Mouse (Mus musculus) heart, embryonic 16.5 days (tissue): ENCODE measurements around the gene Adamts17. TPM values are rescaled to one million over a fixed set of nuclear protein-coding genes. Genes with fewer than 3 reads are reported as not detected.

Experiments
- ATAC-seq: fragments of 200-750 bp; cut with Nextera tagmentation; replicated peaks from 2 replicates; pipeline ENCODE4 v1.8.0; 2017; ENCODE audit warnings: moderate number of reproducible peaks; ENCODE audit not compliant: insufficient read depth, low FRiP score; ENCODE audit errors: extremely low read depth
- H3K27ac ChIP-seq: fragments of 300-500 bp; sonication (generic); 2 replicates; pipeline ENCODE4 v1.5.1; 2014; ENCODE audit warnings: mild to moderate bottlenecking, low read length, control low read depth, moderate library complexity
- H3K27me3 ChIP-seq: fragments of 300-500 bp; sonication (generic); 2 replicates; pipeline ENCODE4 v1.6.1; 2014; ENCODE audit warnings: low read length, mixed read lengths; ENCODE audit not compliant: control insufficient read depth, insufficient read depth
- H3K36me3 ChIP-seq: fragments of 300-500 bp; sonication (generic); 2 replicates; pipeline ENCODE4 v1.6.1; 2014; ENCODE audit not compliant: control insufficient read depth, insufficient read depth
- H3K4me1 ChIP-seq: fragments of 300-500 bp; sonication (generic); 2 replicates; pipeline ENCODE4 v1.6.1; 2014; ENCODE audit warnings: low read length, mixed read lengths; ENCODE audit not compliant: control insufficient read depth, insufficient read depth
- H3K4me2 ChIP-seq: fragments of 300-500 bp; sonication (generic); 2 replicates; pipeline ENCODE4 v1.6.1; 2014; ENCODE audit warnings: low read depth, mild to moderate bottlenecking, control low read depth, low read length
- H3K4me3 ChIP-seq: fragments of 300-500 bp; sonication (generic); 2 replicates; pipeline ENCODE4 v1.5.1; 2014; ENCODE audit warnings: mild to moderate bottlenecking, control low read depth, low read length
- H3K9ac ChIP-seq: fragments of 300-500 bp; sonication (generic); 2 replicates; pipeline ENCODE4 v1.6.1; 2014; ENCODE audit warnings: low read length, control low read depth
- H3K9me3 ChIP-seq: fragments of 300-500 bp; sonication (generic); replicated peaks from 2 replicates; pipeline ENCODE4 v1.6.1; 2016; ENCODE audit warnings: low read length; ENCODE audit not compliant: control insufficient read depth
- WGBS: fragments of 180-500 bp; shearing (Covaris S2); extraction: QIAGEN DNeasy Blood & Tissue Kit; methylation state at CpG from one replicate; pipeline ENCODE4 v1.1.7; 2014; 5-methylcytosine and 5-hydroxymethylcytosine counted together
- polyA plus RNA-seq: library from polyadenylated mRNA; unstranded; fragments of >200 nt; fragmentation: Nextera tagmentation; extraction: Ambion mirVana; gene quantifications from 2 replicates; pipeline ENCODE4 v1.2.1, GENCODE M21; 2015

Adamts17 gene
- polyA plus RNA-seq, 1 experiment from 2014 or later = 4.7 TPM

DNA sequence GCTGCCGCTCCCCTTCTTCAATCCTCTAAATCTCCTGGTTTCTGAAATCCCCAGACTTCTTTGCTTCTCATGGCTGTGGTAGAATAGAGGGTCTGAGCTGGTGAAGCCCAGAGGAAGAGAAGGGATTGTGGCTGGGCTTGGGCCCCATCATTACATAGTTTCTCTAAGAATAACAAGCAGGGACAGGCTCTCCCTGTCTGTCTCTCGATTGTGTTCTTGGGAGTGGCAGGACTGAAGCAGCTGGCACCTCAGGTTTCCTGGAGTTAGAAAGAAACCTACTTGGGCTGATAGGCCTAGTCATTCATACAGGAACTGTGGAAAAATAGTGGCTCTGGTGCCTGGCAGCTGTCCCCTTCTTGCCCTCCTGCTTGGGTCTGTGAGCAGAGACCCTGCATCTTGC, 51.9 kb downstream of the Adamts17 start:
- Histone ChIP-seq H3K27me3 (no peaks in the 10 kb centered on the region), H3K4me3 (no peak overlapping the region), H3K4me2 (no peak overlapping the region), H3K36me3 (peaks cover 2% of the 10 kb centered on the region; the same call in 1 of the 2 replicates), H3K9ac (no peak overlapping the region), H3K4me1 (no peaks in the 10 kb centered on the region), H3K9me3 (no peaks in the 10 kb centered on the region), H3K27ac (no peak overlapping the region)
- no peak for ATAC-seq
- WGBS = 65% methylated on average over 2 of the region's 2 CpGs

DNA sequence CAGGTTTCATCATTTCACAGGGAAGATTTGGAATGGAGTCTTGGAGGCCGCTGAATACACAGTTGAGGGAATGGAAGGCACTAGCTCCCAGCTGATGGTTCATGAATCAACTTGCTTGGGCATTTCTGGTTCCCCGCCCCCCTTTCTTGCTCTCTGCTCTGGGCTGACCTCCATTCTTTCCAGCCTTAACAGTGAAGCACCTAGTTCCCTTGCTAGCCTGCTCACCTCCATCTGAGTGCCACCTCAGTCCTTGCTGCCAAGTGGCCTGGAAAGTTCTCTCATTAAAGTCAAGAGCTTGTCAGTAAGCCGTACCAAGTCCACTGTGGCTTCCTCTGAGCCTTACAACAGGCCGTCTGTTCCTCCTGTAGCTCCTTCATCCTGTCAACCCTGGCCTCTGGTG, 52.6 kb downstream of the Adamts17 start:
- Histone ChIP-seq H3K4me2 (no peak overlapping the region), H3K36me3 (peaks cover 2% of the 10 kb centered on the region; the same call in 1 of the 2 replicates), H3K9me3 (no peaks in the 10 kb centered on the region), H3K4me3 (no peak overlapping the region), H3K4me1 (no peaks in the 10 kb centered on the region), H3K27ac (no peak overlapping the region), H3K27me3 (no peaks in the 10 kb centered on the region), H3K9ac (no peak overlapping the region)
- no peak for ATAC-seq
- 82% methylated on average over 4 of the region's 4 CpGs for WGBS

DNA sequence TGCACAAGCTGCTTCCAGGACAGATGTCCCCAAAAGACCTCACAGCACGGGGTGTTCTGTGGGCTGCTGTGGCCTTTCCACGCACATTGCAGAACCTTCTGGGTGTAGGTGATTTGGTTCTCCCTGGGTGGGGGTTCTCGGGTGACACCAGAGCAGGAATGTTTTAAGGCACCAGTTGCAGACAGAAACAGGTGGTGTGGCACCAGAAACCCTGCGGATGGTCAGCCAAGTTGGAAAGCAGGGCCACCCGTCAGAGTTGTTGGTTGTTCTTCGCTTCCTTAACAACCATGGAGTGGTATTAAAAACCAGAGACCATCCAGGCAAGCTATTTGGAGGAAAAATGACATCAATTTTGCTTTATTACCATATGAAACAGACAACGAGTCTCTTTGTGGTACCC, 62.8 kb downstream of the Adamts17 start:
- Histone ChIP-seq H3K4me2 (no peak overlapping the region), H3K27me3 (no peaks in the 10 kb centered on the region), H3K36me3 (0 out of 2 replicates have a peak, but pooled peaks cover 1% of the 10 kb centered on the region), H3K27ac (no peak overlapping the region), H3K4me3 (no peak overlapping the region), H3K4me1 (peaks cover 7% of the 10 kb centered on the region), H3K9me3 (no peaks in the 10 kb centered on the region), H3K9ac (no peak overlapping the region)
- no peak for ATAC-seq
- 91% methylated on average over 7 of the region's 7 CpGs for WGBS

DNA sequence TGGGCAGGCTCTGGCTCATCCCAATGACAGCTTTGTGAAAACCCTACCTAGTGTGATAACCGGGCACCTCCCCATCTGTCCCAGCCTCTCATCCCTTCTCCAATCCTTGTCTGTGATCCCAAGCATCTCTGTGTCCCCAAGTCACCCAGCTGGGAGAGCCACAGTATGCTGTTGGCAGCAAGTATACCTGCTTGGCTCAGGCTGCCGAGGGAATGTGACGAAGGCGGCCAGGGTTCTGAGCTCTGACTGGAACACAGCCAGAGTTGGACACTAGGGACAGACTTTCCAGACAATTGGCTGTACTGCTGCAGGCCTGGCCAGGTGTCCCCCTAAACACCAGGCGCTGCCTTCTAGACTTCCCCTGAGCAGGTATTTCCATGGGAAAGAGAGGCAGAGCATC, 63.5 kb downstream of the Adamts17 start:
- no peaks in the 10 kb centered on the region for H3K36me3 ChIP-seq
- H3K4me1 ChIP-seq = peaks cover 7% of the 10 kb centered on the region
- 0 out of 2 replicates have a peak, but pooled peaks have one; percentile 49 for ATAC-seq
- H3K4me3 ChIP-seq = no peak overlapping the region
- WGBS = 52% methylated on average over 5 of the region's 5 CpGs
- no peak overlapping the region for H3K4me2 ChIP-seq
- H3K27me3 ChIP-seq = no peaks in the 10 kb centered on the region
- no peak overlapping the region for H3K27ac ChIP-seq
- no peak overlapping the region; the same call in 1 of the 2 replicates for H3K9ac ChIP-seq
- no peaks in the 10 kb centered on the region for H3K9me3 ChIP-seq

DNA sequence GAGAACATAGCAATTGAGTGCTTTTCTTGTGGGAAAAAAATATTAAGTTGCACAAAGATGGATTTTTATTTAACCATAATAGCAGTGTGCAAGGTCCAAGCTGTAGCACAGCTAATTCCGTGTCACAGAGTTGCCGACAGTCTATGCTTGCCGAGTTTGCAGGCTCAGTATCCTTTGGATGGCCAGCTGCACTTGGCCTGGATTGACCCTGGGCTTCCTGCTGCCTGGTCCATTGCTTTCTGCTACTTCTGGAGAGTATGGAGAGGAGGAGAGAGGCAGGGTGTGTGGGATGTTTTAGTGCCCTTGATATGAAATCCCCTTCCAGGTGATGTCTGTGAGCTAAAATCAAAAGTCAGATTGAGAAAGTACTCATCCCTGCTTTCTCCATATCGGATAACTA, 66.4 kb downstream of the Adamts17 start:
- Histone ChIP-seq H3K4me1 (peaks cover 7% of the 10 kb centered on the region), H3K27ac (no peak overlapping the region), H3K27me3 (no peaks in the 10 kb centered on the region), H3K4me2 (no peak overlapping the region), H3K9me3 (no peaks in the 10 kb centered on the region), H3K4me3 (no peak overlapping the region), H3K9ac (no peak overlapping the region), H3K36me3 (peaks cover 11% of the 10 kb centered on the region; the same call in 1 of the 2 replicates)
- WGBS = 80% methylated on average over 4 of the region's 4 CpGs
- no peak for ATAC-seq

DNA sequence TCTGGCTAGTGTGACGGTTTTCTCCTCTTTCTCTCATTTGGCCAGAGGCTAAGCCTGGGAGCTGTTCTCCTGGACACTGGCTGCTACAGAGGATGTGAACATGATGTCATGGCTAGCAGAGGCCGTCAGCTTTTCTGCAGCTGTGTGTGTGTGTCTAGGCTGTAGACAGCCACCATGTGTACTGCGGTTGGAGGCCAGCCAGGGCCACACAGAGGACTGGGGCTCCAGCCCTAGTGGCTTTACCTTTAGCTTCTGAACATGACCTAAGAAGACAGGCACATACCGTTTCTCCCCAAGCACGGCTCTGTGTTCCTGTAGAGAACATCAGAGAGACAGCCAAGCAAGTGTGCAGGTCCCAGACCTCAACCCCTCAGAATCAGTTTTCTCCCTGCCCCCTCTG, 73.3 kb downstream of the Adamts17 start:
- no peaks in the 10 kb centered on the region for H3K27me3 ChIP-seq
- no peak overlapping the region for H3K9ac ChIP-seq
- 24% methylated on average over 5 of the region's 5 CpGs for WGBS
- no peaks in the 10 kb centered on the region for H3K9me3 ChIP-seq
- ATAC-seq = peak; percentile 89
- no peak overlapping the region for H3K4me2 ChIP-seq
- H3K4me3 ChIP-seq = no peak overlapping the region
- H3K36me3 ChIP-seq = peaks cover 11% of the 10 kb centered on the region; the same call in 1 of the 2 replicates
- peaks cover 10% of the 10 kb centered on the region for H3K4me1 ChIP-seq
- peak overlapping the region; percentile 74 for H3K27ac ChIP-seq

DNA sequence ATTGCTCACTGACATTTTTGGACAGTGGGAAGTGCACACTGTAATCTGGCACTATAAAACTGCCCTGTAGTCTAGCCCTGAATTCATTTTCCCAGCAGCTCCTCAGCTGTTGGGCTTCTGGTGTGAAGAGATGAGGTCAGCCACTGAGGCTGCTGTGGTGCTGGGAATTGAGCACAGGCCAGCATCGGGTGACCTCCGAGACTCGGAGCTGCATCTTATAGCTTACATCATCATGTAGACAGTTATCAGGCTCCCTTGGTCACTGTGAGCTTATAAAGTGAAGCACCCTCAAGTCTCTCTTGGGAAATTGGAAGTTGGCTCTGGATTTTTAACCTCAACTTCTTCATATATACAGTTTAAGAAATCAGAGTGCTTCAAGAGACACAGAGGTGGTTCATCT, 84.1 kb downstream of the Adamts17 start:
- H3K4me3 ChIP-seq = no peak overlapping the region
- no peaks in the 10 kb centered on the region for H3K9me3 ChIP-seq
- no peak overlapping the region for H3K27ac ChIP-seq
- H3K4me1 ChIP-seq = peaks cover under 1% of the 10 kb centered on the region
- H3K9ac ChIP-seq = no peak overlapping the region
- no peak for ATAC-seq
- WGBS = 84% methylated on average over 3 of the region's 3 CpGs
- H3K4me2 ChIP-seq = no peak overlapping the region
- H3K27me3 ChIP-seq = no peaks in the 10 kb centered on the region
- no peaks in the 10 kb centered on the region for H3K36me3 ChIP-seq

DNA sequence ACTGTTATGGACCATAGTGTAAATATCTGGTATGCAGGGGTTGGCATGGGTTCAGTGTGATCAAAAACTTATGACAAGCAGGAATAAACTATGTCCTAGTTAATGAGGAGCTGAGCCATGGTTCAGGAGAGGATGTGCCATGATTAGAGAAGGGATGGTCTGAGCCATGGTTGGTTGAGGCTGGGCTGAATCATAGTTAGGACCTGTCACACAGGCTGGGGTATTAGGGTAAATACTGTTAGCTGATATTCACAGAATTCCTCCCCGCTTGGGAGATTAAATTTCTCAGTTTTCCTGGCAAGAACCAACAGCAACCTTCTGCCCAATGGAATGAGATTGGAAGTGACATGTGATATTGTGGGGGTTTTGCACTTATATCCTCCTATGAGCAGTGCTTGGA, 84.6 kb downstream of the Adamts17 start:
- WGBS = 81% methylated on average over 1 of the region's 1 CpGs
- H3K36me3 ChIP-seq = no peaks in the 10 kb centered on the region

DNA sequence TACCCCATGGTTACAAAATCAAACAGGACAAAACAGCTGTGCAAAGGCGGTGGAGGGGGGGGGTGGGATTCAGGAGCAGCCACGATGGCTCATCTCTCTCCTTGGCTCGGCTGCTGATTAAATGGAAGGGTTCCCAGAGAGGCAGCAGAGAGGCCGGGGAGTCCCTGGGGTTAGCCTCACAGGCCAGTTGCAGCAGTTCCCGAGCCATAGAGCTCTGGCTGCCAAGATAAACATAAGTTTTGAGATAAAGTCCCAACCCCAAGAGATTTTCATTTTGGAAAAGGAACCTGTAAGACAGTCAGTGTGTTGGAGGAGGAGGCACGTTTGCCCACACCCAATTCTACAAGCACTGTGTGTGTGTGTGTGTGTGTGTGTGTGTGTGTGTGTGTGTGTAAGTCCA, 89.7 kb downstream of the Adamts17 start:
- Histone ChIP-seq H3K4me2 (no peak overlapping the region), H3K27ac (0 out of 2 replicates have a peak overlapping the region, but pooled peaks have one; percentile 1), H3K9me3 (no peaks in the 10 kb centered on the region), H3K4me1 (peaks cover 25% of the 10 kb centered on the region), H3K4me3 (no peak overlapping the region), H3K36me3 (no peaks in the 10 kb centered on the region), H3K27me3 (no peaks in the 10 kb centered on the region), H3K9ac (no peak overlapping the region)
- 21% methylated on average over 6 of the region's 6 CpGs for WGBS
- ATAC-seq = peak; percentile 67

More for the DNA sequence above, 84.6 kb downstream of the Adamts17 start:
- H3K9me3 ChIP-seq = no peaks in the 10 kb centered on the region
- no peak overlapping the region for H3K27ac ChIP-seq
- H3K4me1 ChIP-seq = peaks cover 6% of the 10 kb centered on the region
- no peak for ATAC-seq
- no peak overlapping the region for H3K9ac ChIP-seq
- no peak overlapping the region for H3K4me3 ChIP-seq
- no peak overlapping the region for H3K4me2 ChIP-seq
- H3K27me3 ChIP-seq = no peaks in the 10 kb centered on the region
